Mouse (Mus musculus): ENCODE results near the gene Lap3. TPM values are rescaled to one million over a fixed set of nuclear protein-coding genes. Genes with fewer than 3 reads are reported as not detected.

The Lap3 gene
- polyA plus RNA-seq, 2 experiments, result 24.3 to 38.8 TPM

GRCm38 (mm10) chr5:45514599-45514998 lies 21.4 kb downstream of the Lap3 start:
- H3K9me3 ChIP-seq (ENCODE audit: control insufficient read depth, low read length), result no peaks in the 10 kb centered on the region
- H3K36me3 ChIP-seq (replicated peaks; ENCODE audit: control insufficient read depth, insufficient read depth, low read depth), result no peaks in the 10 kb centered on the region; the same call in none of the 2 replicates
- peaks cover 0 to under 1% of the 10 kb centered on the region in 2 experiments; a peak in 2 of 4 replicates for H3K4me1 ChIP-seq (replicated peaks; ENCODE audit: control insufficient read depth in 2 of 2, insufficient read depth in 2 of 2, low read length in 1 of 2)
- H3K9ac ChIP-seq (replicated peaks), result no peak overlapping the region
- H3K27ac ChIP-seq, result no peak overlapping the region
- H3K27me3 ChIP-seq (ENCODE audit: control insufficient read depth, insufficient read depth, low read length), result no peaks in the 10 kb centered on the region
- TF ChIP-seq CTCF (IDR thresholded peaks at IDR 0.05; ENCODE audit: low read depth) (no peak), EP300 (IDR thresholded peaks at IDR 0.05; ENCODE audit: low read depth) (no peak)
- ATAC-seq (ENCODE audit: insufficient read depth), result no peak
- 58% methylated on average over 1 of the region's 1 CpGs for WGBS (ENCODE audit: insufficient replicate concordance)
- H3K4me3 ChIP-seq (ENCODE audit: insufficient read depth in 1 of 2, low read depth in 2 of 2, low read length in 2 of 2), result no peak overlapping the region
- no peak overlapping the region for H3K4me2 ChIP-seq (ENCODE audit: low read depth)
- no peak for DNase-seq (ENCODE audit: low read depth in 3 of 3, low spot score in 3 of 3)

GRCm38 (mm10) chr5:45515151-45515743 lies 22.1 kb downstream of the Lap3 start:
- no peak overlapping the region for H3K27ac ChIP-seq
- H3K9ac ChIP-seq (replicated peaks), result no peak overlapping the region
- H3K4me3 ChIP-seq (ENCODE audit: insufficient read depth in 1 of 2, low read depth in 2 of 2, low read length in 2 of 2), result no peak overlapping the region
- ATAC-seq (ENCODE audit: insufficient read depth) (no peak), DNase-seq (ENCODE audit: low read depth in 3 of 3, low spot score in 3 of 3) (no peak)
- H3K4me2 ChIP-seq (ENCODE audit: low read depth), result no peak overlapping the region
- H3K4me1 ChIP-seq (replicated peaks; ENCODE audit: control insufficient read depth in 2 of 2, insufficient read depth in 2 of 2, low read length in 1 of 2), result peaks cover 2 to 3% of the 10 kb centered on the region in 2 experiments; a peak in 2 of 4 replicates
- no peaks in the 10 kb centered on the region for H3K27me3 ChIP-seq (ENCODE audit: control insufficient read depth, insufficient read depth, low read length)
- 77% methylated on average over 10 of the region's 10 CpGs for WGBS (ENCODE audit: insufficient replicate concordance)
- no peaks in the 10 kb centered on the region for H3K9me3 ChIP-seq (ENCODE audit: control insufficient read depth, low read length)
- H3K36me3 ChIP-seq (replicated peaks; ENCODE audit: control insufficient read depth, insufficient read depth, low read depth), result no peaks in the 10 kb centered on the region; the same call in none of the 2 replicates
- TF ChIP-seq EP300 (IDR thresholded peaks at IDR 0.05; ENCODE audit: low read depth) (no peak), CTCF (IDR thresholded peaks at IDR 0.05; ENCODE audit: low read depth) (no peak)

GRCm38 (mm10) chr5:45519960-45520808 lies 27.0 kb downstream of the Lap3 start, which contains the start of gene Med28:
TSS of gene Med28 (plus strand) at chr5:45520229.
- no peaks in the 10 kb centered on the region for H3K9me3 ChIP-seq (ENCODE audit: control insufficient read depth, low read length)
- peaks cover 8 to 9% of the 10 kb centered on the region in 2 experiments for H3K4me1 ChIP-seq (replicated peaks; ENCODE audit: control insufficient read depth in 2 of 2, insufficient read depth in 2 of 2, low read length in 1 of 2)
- peak within 1 kb of the TSS; percentile 88 to 98 for H3K4me3 ChIP-seq (ENCODE audit: insufficient read depth in 1 of 2, low read depth in 2 of 2, low read length in 2 of 2)
- peak within 1 kb of the TSS; percentile 33; the same call in 1 of the 2 replicates for H3K27ac ChIP-seq
- DNase-seq (ENCODE audit: low read depth in 3 of 3, low spot score in 3 of 3) (peak; percentile 74 to 75 (median 74)), ATAC-seq (ENCODE audit: insufficient read depth) (peak; percentile 92)
- H3K36me3 ChIP-seq (replicated peaks; ENCODE audit: control insufficient read depth, insufficient read depth, low read depth), result peaks cover 1% of the 10 kb centered on the region
- 2% methylated on average over 56 of the region's 56 CpGs for WGBS (ENCODE audit: insufficient replicate concordance)
- no peaks in the 10 kb centered on the region for H3K27me3 ChIP-seq (ENCODE audit: control insufficient read depth, insufficient read depth, low read length)
- no peak for TF ChIP-seq CTCF (IDR thresholded peaks at IDR 0.05; ENCODE audit: low read depth)
- TF ChIP-seq EP300 (IDR thresholded peaks at IDR 0.05; ENCODE audit: low read depth), result no peak
- H3K4me2 ChIP-seq (ENCODE audit: low read depth), result peak within 1 kb of the TSS; percentile 86
- peak within 1 kb of the TSS; percentile 92 for H3K9ac ChIP-seq (replicated peaks)

- Histone ChIP-seq H3K4me1 (replicated peaks; ENCODE audit: control insufficient read depth in 2 of 2, insufficient read depth in 2 of 2, low read length in 1 of 2) (peaks cover 8 to 9% of the 10 kb centered on the region in 2 experiments), H3K36me3 (replicated peaks; ENCODE audit: control insufficient read depth, insufficient read depth, low read depth) (peaks cover 7% of the 10 kb centered on the region), H3K9ac (replicated peaks) (peak overlapping the region; percentile 92), H3K27ac (no peak overlapping the region), H3K4me2 (ENCODE audit: low read depth) (peak overlapping the region; percentile 86), H3K4me3 (ENCODE audit: insufficient read depth in 1 of 2, low read depth in 2 of 2, low read length in 2 of 2) (peak overlapping the region; percentile 88 to 98), H3K9me3 (ENCODE audit: control insufficient read depth, low read length) (no peaks in the 10 kb centered on the region), H3K27me3 (ENCODE audit: control insufficient read depth, insufficient read depth, low read length) (no peaks in the 10 kb centered on the region)
- TF ChIP-seq EP300 (IDR thresholded peaks at IDR 0.05; ENCODE audit: low read depth) (no peak), CTCF (IDR thresholded peaks at IDR 0.05; ENCODE audit: low read depth) (no peak)
- ATAC-seq (ENCODE audit: insufficient read depth) (0 out of 2 replicates have a peak, but pooled peaks have one; percentile 1), DNase-seq (ENCODE audit: low read depth in 3 of 3, low spot score in 3 of 3) (no peak)
- 7% methylated on average over 5 of the region's 5 CpGs for WGBS (ENCODE audit: insufficient replicate concordance)
Observed at GRCm38 (mm10) chr5:45520809-45521110, 27.6 kb downstream of the Lap3 start.

GRCm38 (mm10) chr5:45521601-45522000 lies 28.4 kb downstream of the Lap3 start:
- TF ChIP-seq CTCF (IDR thresholded peaks at IDR 0.05; ENCODE audit: low read depth) (no peak), EP300 (IDR thresholded peaks at IDR 0.05; ENCODE audit: low read depth) (no peak)
- H3K9me3 ChIP-seq (ENCODE audit: control insufficient read depth, low read length), result no peaks in the 10 kb centered on the region
- no peak overlapping the region for H3K27ac ChIP-seq
- H3K4me2 ChIP-seq (ENCODE audit: low read depth), result peak overlapping the region; percentile 86
- no peaks in the 10 kb centered on the region for H3K27me3 ChIP-seq (ENCODE audit: control insufficient read depth, insufficient read depth, low read length)
- 68% methylated on average over 6 of the region's 6 CpGs for WGBS (ENCODE audit: insufficient replicate concordance)
- peaks cover 8 to 9% of the 10 kb centered on the region in 2 experiments for H3K4me1 ChIP-seq (replicated peaks; ENCODE audit: control insufficient read depth in 2 of 2, insufficient read depth in 2 of 2, low read length in 1 of 2)
- DNase-seq (ENCODE audit: low read depth in 3 of 3, low spot score in 3 of 3), result no peak
- H3K9ac ChIP-seq (replicated peaks), result no peak overlapping the region; the same call in 1 of the 2 replicates
- H3K36me3 ChIP-seq (replicated peaks; ENCODE audit: control insufficient read depth, insufficient read depth, low read depth), result peaks cover 15% of the 10 kb centered on the region
- ATAC-seq (ENCODE audit: insufficient read depth), result no peak
- peak overlapping the region in 1 of 2 experiments; percentile 98; a peak in 3 of 4 replicates for H3K4me3 ChIP-seq (ENCODE audit: insufficient read depth in 1 of 2, low read depth in 2 of 2, low read length in 2 of 2)

All from liver, embryonic 14.5 days (tissue).